Mouse (Mus musculus) cerebellum, adult 9-11 months (tissue): ENCODE measurements around the gene Nfyb.

Experiments used
- DNase-seq: peaks from one replicate; pipeline ENCODE4 v3.0.0; 2022

The Nfyb gene

DNA sequence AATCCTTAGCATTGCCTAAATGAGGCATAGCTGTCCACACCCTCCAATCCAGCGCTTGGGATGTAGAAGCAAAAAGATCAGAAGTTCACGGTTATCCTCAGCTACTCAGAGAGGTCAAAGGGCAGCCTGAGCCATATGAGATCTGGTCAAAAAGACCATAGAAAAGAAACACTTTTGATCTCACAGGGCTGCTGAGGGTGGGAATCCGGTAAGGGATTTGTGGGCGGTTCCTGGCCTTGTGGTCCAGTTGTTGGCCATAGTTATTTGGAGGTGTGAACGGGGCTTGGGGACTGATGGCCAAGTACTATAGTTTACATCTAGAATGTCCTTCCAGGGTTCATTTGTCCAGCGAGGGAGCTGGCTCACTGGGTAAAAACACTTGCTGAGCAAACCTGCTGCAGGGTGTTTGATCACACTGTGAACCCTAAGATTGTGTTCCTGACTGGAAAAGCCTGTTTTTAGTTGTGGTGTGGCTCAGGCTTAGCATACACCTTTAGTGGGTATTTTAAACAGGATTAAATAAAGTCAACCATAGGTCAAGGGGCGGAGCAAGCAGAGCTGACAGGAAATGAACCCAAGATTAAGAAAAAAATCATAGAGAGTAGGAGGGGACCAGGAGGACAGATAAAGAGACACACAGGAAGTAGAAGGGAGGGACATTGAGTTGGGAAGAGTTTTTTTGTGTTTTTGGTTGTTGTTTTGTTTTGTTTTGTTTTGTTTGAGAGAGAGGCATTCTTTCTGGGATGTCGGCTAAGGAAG lies 15.0 kb upstream of the Nfyb start:
- no peak for DNase-seq

DNA sequence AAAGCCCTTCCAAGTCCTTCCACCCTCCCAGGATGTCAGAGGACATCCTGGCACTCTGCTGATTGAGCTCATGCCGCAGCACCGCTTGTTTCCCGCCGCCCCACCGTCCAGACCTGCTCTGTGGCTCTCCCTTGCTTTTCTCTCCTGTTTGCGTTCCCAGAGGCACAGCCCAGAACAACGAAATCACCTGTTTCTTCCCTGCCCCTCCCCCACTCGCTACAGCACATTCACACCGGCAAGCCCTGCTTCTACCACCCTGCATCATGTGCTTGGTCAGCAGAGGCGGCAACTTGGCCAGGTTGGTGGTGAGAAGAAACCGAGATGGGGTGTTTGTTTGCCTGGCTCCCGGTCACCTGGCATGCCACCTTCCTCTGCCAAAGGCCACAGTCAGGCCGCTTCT lies 13.9 kb upstream of the Nfyb start:
- peak; percentile 47 for DNase-seq

DNA sequence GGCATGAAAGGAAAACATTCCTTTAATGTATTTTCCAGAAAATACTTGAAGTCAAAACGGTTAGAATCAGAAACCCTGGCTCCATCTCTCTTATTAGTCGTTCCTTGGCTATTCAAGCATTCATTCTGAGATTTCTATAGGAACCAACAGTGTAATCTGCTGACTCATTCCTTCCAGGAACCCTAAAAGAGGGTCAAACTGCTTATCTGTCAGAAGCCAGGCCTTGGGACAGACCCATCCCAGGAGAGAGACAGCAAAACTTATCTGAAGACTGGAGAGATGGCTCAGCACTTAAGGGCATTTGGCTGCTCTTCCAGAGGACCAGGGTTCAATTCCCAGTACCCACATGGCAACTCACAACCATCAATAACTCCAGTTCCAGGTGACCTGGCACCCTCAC lies 13.1 kb upstream of the Nfyb start:
- DNase-seq, result no peak

DNA sequence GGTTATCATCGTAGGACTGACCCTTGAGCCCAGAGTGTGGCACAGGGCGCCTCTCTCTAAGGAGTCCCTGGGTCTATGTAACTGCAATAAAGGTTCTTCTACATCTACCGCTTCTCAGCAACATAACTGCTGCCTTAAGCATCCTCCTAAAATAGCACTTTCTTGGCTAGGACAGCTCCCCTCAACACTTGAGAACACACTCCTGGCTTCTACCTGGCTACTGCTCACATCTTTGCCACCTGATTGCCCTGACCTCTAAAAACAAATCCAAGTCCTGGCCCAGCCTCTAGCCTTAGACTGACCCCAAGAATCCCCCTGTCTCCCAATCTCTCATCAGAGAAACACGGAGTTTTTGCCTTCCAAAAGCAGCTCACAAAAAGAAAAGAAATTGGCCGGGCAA lies 10.9 kb upstream of the Nfyb start:
- no peak for DNase-seq

DNA sequence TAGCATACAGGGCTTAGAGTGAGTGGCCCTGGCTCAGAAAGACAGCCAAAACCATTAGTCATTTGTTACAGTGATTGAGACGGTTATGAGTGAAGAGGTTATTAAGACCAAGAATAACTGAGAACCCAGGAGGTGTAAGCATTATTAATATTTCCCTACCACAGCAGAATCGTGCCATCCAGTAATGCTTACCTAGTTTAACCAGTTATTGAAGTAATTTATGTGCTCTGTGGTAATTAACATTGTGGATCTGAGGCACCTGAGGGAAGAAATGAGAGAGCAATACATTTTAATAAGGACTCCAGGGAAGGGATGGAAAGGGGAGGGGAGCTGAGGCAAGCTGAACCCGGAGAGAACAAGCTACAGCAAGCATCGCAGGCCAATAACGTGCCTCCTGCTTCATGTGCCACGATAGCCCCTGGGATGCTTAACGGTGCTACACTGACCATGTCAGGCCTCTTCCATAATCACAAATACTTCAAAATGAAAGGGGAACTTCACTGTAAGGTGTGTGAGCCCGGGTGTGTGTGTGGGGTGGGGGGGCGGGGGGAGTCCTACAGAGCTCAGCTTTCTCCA lies 7.7 kb upstream of the Nfyb start:
- no peak for DNase-seq

DNA sequence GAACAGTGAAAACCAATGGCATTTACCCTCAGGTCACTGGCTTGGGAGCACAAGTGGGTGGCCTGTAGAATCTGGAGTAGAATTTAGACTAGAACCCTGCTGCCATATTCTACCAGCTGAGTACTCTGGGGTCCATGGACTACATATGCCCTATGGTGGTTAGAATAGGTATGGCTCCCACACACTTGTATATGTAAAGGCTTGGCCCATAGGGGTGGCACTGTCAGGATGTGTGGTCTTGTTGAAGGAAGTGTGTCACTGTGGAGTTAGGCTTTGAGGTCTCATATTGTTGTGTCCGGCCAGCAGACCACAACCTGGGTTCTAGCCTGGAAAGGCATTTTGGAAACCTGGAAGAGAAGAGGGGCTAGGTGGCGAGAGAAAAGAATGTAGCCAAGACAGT lies 6.8 kb upstream of the Nfyb start:
- DNase-seq, result no peak

DNA sequence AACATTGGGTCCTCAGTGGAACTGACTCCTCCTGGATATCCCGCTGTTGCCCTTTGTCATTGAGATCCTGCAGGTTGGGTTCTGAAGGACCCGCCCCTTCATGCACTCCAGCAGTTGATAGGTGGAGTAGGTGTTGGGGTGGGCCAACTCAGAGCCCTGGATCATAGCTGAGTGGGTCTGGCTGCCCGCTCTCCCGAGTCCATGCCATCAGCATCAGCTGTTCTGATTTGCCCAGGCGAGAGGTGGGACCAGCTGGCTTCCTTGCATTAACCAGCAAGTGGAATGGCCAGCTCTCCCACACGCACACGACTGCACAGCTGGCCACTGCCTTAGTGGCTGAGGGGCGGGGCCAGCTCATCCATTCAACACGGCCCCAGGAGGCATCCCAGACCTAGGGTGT lies 5.0 kb upstream of the Nfyb start:
- no peak for DNase-seq

DNA sequence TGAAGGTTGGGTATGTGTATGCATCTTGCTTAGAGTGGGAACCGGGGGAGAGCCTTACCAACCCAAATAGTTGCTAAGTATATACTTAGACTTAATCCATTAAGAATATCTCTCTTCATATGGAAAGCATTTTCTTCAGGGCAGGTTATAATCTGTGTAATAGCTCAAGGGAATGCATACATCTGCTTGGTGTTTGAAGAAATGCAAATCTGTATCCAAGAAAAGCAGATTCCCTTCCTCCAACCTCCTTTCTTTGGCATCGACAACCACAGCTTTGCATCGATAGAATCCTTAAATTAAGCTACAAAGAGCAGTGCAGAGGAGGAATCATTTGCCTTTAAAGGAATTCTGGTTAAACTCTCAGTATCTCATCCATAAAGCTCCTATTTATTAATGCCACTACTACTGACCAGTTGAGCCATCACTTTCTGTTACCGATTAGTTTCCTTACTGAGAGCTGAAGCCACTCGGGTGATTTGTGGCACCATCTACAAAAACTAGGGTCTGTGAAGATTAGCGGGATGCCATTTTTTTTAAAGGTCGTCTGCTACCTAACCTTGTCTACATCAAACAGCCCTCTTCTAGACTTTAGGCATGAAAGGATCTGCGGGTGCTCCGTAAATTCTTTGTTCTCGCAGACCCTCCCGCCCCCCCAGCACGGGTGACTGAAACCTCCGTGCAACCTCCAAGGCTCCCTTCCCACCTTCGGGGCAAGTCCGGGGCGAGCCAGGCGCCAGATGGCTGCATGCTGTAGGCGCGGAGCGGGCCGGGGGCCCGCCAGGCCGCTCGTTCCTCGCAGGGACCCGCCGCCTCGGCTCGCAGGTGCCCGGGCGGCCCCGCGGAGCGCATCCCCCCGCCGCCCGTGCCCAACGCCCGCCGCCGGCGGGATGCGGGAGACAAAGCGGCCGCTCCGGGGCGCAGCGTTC lies 925 bp downstream of the Nfyb start:
- DNase-seq, result peak; percentile 62

DNA sequence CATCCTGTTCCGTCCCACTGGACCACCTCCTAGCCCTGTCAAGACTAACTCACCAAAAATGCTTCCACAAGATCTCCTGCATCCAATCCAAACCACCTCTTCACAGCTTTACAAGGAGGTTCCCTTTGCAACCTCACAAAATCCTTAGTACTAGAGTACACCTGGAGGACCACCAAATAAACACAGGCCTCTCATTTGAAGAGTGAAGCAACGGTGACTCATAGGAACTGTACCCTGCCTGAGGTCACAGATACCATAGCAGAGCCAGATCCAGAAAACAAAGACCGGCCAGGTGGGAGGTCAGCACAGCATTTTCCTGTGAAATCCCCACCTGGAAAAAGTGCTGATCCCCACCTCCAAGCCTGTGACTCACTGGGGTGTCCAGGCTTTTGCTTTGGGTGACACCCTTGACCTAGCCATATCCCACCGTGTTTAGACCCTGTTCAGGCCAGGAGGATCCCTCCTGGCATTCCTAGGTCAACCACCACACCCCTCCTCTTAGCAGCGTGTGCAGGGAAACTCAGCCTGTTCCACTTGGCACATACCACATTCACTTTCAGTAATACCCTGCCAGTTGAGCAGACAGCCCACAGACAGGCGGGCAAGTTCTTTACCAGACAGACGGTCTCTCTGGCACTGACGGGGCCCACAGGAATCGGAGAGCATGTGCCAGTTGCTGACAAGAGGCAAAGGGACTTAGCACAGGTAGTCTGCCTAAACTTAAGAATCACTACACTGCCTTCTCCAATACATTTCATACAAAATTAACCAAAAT lies 2.7 kb downstream of the Nfyb start:
- DNase-seq, result peak; percentile 73

DNA sequence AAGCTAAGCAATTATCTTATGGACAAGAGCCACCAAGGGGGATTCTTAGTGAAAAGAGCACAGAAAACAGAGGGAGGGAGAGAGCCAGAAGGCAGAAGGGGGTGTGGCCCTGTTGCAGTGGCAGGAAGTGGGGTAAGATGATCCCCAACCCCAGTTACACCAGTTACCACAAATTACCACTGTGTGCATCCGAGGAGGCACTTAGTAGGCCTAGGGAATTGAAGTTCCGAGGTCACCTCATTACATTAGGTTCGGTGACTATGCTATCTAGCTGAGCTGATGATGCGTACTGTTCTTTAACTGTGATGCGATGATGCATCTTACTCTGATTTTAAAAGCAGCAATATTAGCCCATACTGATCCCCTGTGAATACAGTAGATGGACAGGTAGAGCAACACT lies 4.2 kb downstream of the Nfyb start:
- no peak for DNase-seq

DNA sequence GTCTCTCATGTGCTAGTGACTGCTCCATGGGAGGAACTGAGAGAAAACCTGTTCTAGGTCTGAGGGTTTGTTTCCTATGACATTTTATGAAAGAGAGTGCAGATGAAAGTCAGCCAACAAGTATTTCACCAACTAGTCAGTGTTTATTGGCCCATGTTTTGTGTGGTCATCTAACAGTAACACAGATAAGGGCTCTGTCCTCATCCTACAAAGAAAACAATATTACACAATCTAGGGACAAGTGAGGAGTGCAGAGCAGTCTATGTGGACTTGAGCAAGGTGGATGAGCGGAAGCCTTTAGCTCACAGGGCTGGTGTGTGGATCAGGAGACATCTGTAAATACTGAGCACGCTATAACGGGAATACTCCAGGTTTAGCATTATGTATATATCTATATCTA lies 5.1 kb downstream of the Nfyb start:
- no peak for DNase-seq

DNA sequence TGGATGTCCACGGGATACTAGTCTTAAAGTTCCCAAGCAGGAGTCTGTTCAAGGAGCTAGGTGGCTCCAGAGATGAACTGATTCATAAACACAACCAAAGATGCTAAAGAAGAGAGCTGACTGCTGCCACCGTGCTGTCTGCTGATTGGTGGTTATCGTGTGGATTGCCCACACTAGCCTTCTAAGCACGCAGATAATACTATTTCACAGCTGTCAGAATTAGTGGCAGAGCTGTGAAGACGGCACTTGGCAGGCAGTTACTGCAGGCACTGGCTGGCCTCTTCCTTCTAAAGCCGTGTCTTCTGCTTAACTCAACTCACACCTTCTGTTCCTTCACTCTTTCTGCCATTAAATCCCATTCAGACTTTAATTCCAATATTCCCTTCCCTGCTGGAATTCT lies 5.6 kb downstream of the Nfyb start:
- no peak for DNase-seq

DNA sequence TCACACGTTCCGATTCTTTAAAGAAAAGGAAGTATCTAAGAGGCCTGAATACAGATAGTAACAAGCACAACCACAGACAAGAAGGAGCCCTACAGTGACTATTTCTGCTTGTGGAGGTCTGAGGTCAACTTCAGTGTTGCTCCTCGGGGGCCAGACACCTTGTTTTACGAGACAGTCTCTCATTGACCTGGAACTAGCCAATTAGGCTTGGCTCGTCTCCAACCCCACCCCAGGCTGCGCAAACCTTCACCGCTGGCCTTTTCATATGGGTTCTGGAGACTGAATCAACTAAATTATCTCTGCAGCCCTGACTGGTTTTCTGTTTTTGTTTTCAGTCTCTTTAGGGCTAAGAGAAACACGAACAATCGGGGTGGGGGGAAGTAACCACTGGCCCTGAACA lies 6.6 kb downstream of the Nfyb start:
- DNase-seq, result no peak

DNA sequence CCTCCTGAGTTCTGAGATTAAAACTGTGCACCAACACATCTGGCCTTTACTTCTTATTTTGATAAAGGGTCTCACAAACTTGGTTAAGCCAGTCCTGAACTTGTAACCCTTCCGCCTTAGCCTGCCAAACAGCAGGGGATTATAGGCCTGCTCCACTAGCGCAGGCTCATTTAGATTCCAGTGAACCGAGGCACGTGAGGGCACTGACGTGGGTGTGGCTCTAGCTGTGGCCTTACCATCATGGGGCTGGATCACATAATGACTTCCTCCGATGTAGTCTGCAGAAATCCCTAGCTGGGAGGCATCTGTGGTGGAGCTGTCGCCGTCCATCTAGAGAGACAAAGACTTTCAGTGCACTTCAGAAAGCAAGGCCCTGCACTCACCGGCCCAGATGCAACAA lies 7.5 kb downstream of the Nfyb start:
- DNase-seq, result no peak

DNA sequence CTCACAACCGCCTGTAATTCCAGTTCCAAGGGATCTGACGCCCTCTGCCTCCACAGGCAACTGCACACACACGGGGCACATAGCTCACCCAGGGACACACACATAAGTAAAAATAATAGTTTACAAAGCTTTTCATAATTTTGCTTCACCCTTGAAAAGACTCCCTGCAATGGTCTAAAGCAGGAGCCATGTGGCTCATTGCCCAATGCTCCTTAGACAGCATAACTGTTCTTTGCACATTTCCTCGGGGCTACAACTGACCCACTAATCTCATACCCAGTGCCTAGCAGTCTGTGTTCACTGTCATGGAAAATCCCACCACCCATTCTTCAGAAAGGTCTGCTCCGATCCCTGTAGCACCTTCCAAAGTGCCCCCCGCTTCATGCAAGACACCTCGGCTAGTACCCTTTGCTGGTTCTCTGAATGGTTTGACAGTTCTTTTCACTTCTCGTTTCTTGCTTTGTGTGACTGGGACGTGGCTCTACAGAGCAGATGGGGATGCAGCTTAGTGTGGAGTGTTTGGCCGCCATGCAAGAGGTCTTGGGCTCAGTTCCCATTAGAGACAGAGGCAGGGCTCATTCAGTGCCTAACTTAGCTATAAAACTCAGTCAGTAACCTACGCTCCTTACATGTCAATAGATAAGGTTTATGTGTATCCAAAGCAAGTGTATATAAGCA lies 8.6 kb downstream of the Nfyb start:
- no peak for DNase-seq

DNA sequence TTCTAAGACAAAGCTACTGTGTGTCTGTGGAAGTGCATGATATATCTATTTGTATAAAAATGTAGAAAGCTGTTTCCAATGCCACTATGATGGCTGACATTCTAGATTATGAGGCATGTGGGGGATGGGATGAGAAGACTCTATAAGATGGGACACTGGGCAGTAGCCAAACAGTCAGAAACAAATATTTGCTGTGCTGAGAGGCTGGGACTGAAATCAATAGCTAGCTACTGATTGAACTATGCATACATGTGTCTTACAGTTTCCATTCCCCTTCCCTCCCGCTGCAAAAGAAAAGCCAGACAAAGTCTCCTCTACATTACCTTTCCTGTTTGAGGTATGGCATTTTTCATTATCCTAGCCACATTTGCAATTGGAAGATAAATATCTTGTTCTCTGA lies 9.3 kb downstream of the Nfyb start:
- no peak for DNase-seq

DNA sequence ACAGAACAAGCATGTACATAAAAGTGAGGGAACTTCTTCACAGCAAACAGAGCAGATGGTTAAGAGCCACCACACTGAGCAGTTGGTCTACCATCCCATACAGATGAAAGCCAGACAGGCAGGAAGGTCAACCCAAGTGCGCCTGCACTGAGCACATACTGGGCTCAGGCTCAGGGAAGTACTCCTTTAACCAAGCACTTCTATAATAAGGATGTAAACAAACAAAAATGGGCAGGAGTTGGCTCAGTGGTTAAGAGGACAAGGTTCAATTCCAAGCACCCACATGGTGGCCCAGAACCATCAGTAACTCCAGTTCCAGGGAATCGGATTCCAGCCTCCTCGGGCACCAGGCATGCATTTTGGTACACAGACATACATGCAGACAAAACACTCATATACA lies 11.0 kb downstream of the Nfyb start:
- no peak for DNase-seq

DNA sequence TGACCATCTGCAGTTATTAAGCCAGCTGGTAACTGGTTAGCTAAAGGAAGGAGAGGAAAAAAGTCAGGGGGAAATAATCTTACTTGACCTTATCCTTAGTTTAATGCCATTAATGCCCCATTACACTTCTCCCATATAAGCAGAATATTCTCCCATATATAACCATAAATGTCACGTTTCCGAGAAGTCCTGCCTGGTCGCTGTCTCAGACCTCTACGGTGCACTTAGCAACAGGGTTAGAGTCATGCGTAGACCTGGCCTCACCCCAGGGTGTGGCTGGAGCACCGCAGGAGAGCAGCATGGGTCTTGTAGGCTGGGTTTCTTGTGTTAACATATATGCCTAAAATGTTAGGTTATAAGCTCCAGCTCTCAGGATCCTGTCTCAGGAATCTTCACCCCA lies 13.2 kb downstream of the Nfyb start:
- no peak for DNase-seq

DNA sequence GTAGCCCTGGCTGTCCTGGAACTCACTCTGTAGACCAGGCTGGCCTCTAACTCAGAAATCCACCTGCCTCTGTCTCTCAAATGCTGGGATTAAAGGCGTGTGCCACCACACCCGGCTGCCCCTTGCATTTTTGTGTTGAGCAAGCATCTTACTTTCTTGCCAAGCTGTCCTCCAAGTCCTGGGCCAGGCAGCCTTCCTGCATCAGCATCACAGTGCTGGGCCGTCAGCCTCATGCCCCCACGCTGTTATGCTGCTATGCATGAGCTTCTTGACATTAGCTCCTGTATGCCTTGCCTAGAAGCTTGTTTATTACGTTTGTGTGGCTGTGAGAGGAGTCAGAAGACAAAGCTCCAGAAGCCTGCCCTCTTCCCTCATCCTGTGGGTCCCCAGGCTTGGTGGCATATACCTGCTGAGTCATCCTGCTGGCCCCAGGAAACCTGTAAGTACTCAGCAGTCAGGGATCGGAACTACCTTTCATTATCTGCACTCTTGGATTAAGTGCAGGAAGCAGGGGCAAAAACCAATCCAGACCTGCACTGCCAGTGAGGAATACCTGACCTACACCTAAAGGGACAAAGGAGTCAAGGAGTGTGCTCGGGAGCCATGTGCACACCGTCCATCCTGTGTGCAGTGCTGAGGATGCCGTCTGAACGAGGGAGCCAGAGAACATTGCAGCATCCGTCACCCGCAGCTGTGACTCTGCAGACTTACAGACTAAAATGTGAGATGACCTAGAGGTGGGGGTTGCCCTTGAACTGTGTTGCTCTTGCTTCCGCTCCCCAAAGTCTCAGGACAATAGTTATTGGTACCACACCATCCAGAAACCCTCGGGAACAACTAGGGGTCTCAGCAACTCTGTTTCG lies 16.7 kb downstream of the Nfyb start:
- DNase-seq, result no peak

DNA sequence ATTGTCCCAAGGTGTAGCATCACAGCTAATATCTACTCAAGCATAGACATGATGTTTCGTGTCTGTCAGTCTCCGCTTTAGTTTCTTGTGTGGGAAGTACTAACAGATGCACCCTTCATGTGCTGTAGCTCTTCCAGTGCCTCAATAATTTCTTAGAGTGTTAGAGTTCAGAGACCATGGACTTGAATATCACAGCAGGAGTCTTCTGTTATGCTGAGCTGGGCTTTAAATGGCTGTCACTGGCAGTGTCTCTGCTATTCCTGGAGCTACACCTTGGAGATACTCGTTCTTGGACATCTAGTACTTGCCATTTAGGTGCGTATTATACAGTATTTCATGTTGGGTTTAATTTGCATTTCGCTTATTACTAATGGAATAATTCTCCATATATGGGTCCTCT lies 18.6 kb downstream of the Nfyb start:
- DNase-seq, result no peak

DNA sequence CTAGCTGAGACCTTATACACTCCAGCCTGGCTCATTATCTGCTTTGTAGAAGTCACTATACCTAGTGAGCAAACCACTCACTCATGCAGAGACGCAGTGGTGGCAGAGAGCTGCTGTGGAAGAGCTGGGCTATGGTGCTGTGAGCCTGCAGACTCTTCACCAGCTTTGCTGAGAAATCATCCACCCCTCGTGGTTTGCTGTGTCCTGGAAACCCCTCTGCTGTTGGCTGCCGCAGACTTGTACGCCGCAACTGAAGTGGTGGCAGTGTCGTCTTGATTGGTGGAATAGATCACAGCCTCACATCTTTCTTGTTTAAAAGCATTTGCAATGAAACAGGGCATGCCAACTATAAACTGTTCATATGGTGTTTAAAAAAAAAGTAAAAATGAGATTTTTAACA lies 19.6 kb downstream of the Nfyb start:
- DNase-seq, result no peak

DNA sequence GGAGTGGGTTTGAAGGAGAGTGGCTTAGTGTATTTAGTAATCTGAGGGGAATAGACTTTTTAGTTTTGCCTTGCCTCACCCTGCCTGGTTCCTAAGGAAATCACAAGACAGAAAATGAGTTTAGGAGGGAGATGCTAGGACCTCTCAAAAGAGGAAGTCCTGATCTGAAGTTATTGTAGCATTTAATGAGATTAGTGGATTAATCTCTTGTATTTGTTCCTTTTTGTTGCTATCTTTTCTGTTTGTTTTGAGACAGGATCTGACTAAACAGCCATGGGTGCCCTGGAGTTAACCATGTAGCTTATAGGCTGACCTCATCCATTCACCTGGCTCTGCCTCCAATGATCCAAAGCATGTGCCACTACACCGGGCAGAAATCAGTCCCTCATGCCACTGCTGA lies 21.4 kb downstream of the Nfyb start:
- DNase-seq, result no peak
